Mouse (Mus musculus) activated CD4-positive, CD25-positive, alpha-beta regulatory T cell, adult 9 weeks (primary cell): Measurements from ENCODE around the gene Rgs12. TPM values are rescaled to one million over a fixed set of nuclear protein-coding genes. Genes with fewer than 3 reads are reported as not detected.

Experiments
- polyA plus RNA-seq: library from polyadenylated mRNA; unstranded; fragments of 100-300 nt; shearing (Covaris generic); gene quantifications from one replicate; pipeline ENCODE4 v1.2.1, GENCODE M21; 2017

Gene Rgs12
- 9.2 TPM for polyA plus RNA-seq

DNA sequence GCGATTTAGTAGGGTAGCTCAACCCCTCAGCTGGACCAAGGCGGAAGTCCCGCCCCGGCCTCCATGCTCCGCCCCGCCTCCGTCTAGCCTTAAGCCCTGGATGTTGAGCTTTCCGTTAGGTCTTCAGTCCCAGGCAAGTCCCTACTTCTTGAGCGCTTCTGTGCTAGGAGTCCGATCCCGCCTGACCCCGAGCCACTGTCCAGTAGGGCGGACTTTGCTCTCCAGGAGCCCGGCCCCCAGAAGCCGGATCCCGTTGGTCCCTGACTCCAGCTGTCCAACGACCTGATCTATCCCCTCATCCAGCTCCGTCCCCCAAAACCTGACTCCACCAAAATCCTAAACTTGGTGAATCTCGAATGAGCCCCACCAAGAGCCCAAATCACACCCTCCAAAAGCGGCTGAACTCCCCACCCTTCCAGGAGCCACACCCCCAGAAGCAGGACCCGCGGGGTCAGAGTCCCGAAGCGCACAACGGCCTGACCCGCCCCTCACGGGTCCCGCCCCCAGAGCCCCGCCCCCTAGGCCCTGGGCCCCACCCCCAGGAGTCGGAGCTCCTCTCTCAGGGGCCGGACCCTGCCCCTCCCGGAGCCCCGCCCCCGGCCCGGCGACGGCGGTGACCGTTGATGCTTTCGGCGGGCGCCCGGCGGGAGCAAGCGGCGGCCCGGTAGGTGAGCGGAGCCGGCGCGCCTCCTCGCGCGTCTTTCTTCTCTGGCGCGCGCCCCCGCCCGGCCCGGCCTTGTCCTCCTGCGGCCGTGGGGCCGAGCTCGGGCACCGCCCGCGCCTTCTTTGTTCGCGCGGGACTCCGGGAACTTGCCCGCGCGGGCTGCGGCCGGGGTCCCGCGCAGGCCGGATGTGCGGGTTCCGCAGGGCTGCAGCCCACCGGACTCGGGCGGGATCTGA is at the start of gene Rgs12:
Rgs12 (plus strand) TSS at position 585 of the 900 bp plus-strand sequence.

DNA sequence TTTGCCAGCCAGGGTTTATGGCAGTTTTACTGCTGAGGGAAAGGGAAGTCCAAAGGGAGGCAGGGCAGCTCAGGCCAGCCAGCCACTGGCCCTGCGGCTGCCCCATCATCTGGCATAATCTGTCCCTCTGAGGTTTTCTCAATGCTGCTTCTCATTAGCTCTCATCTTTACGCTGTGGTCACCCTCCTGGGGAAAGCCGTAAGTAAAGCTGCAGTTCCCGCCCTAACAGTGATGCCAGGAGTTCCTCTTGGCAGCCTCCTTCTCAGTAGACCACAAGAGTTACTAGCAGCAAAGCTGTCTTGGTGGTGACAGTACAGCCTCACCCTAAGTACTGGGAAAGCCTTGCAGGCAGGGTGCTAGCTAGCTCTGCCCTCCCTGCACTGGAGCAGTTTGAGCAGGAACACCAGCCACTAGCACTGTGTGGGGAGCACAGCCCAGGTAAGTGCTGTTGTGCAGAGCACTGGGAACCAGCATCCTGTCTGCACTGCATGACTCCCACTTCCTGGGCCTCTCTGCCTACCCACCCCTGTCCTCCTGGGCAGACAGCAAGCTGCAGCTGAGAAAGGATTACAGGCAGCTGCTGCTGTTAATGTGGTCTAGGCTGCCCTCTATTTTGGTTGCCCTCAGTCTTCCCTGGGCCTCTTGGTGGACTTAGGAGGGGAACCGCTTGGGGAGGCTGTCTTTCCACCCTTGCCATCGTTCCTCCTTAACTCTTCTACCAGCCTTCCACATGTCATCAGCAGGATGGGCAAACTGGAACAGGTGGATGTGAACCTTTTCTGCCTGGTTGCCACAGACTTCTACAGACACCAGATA is 41.1 kb upstream of the Rgs12 start, which contains the start of gene Msantd1:
Msantd1 (plus strand) TSS at position 103 of the 816 bp plus-strand sequence.

DNA sequence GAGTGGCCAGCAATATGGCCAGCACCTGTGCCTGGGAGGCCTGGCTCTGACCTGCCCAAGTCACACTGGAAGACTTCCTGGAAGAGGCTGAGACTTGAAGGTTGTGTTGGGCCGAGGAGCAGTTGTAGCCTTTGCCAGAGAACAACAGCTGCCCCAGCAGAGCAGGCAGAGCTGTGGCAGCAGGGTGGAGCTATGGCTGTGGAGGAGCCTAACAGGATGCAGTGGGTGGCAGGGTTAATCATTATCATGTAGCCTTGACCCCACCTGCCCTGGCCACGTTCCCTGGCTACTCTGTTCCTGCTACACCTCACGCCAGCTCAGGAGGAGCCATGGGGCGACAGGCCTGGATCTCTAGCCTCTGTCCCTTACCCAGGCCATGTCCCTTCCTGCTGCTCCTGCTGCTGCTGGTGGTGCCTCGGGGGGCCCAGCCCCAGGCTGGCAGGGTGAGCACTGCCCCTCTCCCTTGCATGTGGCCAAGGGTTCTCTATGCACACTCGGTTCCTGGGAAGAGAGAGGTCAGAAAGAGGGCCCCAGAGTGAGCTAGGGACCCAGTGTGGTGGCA is 92.1 kb downstream of the Rgs12 start, which contains the start of gene Hgfac:
Hgfac (plus strand) TSS at position 242 of the 562 bp plus-strand sequence.

DNA sequence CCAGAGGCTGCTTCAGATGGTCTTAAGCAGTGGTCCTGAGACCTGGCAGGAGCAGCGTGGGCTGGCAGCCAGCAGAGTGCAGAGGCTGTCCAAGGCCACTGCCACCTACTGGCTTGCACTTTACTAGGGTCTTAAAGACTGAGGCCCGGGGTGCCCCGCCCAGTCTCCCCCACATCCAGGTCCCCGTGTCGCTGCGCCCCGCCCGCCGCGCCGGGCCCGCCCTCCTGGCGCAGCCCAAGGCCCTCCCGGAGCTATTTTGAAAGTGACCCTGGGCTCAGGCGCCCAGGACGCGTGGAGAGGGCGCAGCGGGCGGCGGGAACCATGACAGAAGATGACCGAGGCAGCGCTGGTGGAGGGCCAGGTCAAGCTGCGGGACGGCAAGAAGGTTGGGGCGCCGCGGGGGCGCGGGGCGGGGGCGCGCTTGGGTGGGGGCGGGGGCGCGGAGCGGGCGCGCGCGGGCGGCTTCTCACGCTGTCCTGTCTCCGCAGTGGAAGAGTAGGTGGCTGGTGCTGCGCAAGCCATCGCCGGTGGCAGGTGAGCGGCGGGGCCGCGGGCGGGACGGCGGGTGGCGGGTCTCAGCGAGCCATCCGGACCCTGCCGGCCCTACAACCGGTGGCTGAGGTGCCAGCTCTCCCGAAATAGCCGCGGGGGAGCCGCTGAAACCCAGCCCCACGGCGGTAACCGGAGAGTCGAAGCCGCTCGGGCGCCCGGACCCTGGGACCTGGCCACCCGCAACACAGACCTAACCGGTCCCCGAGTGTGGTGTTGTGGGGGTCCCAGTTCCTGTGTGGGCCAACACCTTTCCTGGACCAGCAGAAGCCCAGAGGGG is 107.6 kb downstream of the Rgs12 start, which contains the start of gene Dok7:
Dok7 (plus strand) TSS at position 163 of the 829 bp plus-strand sequence.

Other genes with a start within 250 kb of the Rgs12 start
- 8.4 TPM for gene Htt, start 187.7 kb upstream of the Rgs12 start, polyA plus RNA-seq
- 1.0 TPM for gene Msantd1, start 41.4 kb upstream of the Rgs12 start, polyA plus RNA-seq
- gene Hgfac, start 92.1 kb downstream of the Rgs12 start, polyA plus RNA-seq: 9.9 TPM
- gene Dok7, start 107.3 kb downstream of the Rgs12 start, polyA plus RNA-seq: not detected
- gene Lrpap1, start 156.3 kb downstream of the Rgs12 start, polyA plus RNA-seq: 82.5 TPM